Mouse (Mus musculus): Measurements from ENCODE around the gene Slc37a3. TPM values are rescaled to one million over a fixed set of nuclear protein-coding genes. Genes with fewer than 3 reads are reported as not detected.
A peak's percentile ranks its signal among the peaks of the same experiment; 100 is the strongest.
"Not testable (repeated sequence)": the region's sequence is repeated elsewhere in the genome, so short reads cannot be mapped to it uniquely, and the experiment has no call there.

Gene Slc37a3
- polyA plus RNA-seq, 1 experiment from 2014 or later, result 34.5 TPM

DNA sequence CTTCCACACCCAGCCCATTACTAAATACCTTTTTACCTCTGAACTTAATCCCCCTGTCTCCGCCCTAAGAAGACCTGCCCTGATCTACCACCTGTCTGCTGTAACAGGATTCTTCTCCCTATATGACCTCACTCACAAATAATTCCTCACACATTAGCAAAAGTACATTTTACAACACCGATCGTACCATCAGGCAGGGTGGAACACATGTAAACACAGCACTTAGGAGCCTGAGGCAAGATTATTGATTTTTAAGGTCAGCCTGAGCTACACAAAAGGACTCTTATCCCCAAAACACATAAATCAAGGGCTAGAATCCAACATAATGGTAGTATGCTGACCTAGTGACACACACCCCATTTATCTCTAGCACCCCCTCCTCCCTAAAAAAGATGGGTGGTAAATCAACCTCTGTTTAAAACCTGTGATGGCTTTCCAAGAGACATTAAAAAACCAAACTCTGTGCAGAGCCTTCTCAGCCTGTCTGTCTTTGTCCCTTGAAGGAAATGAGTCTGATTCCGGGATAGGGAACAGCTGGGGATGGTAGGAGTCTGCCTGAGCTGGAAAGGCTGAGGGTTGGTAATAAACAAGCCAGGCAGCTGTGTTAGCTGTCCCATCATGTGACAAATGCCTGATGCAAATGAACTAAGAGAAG lies 4.0 kb downstream of the Slc37a3 start:
- H3K4me2 ChIP-seq, result no peak overlapping the region
- H3K9me3 ChIP-seq (replicated peaks; ENCODE audit: control insufficient read depth, low read length), result no peaks in the 10 kb centered on the region
- peaks cover 14% of the 10 kb centered on the region for H3K4me1 ChIP-seq (ENCODE audit: control insufficient read depth, insufficient read depth, low read length)
- no peak overlapping the region for H3K4me3 ChIP-seq (ENCODE audit: low read depth, low read length)
- peak overlapping the region; percentile 81 for H3K27ac ChIP-seq (ENCODE audit: low read depth, low read length)
- ATAC-seq (replicated peaks; ENCODE audit: insufficient number of reproducible peaks, low FRiP score, low TSS enrichment), result no peak
- H3K27me3 ChIP-seq (ENCODE audit: control insufficient read depth, insufficient read depth, low read length), result no peaks in the 10 kb centered on the region
- 0 out of 2 replicates have a peak overlapping the region, but pooled peaks have one; percentile 52 for H3K9ac ChIP-seq (ENCODE audit: low read depth, low read length)
- WGBS (ENCODE audit: insufficient replicate concordance), result 76% methylated on average over 4 of the region's 4 CpGs
- no peaks in the 10 kb centered on the region for H3K36me3 ChIP-seq (ENCODE audit: control insufficient read depth, insufficient read depth, low read length)

DNA sequence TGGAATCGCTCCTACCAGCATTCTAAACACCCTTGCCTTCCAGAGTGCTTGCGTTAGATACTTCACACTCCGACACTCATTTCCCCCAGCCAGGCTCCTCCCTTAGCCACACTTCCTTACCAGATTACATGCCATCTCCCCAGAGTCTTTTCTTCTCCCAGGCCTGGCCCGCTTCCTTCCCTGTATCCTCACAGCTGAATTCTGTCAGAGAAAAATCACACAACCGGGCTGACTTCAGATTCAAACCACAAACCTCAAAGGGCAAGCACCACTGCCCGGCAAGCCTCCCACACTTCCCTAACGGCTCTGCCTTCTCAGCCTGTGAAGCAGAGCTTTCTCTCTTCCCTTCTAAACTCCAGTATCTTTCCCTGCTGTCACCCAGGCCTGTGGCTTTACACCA lies 4.7 kb downstream of the Slc37a3 start:
- Histone ChIP-seq H3K27ac (ENCODE audit: low read depth, low read length) (peak overlapping the region; percentile 81), H3K27me3 (ENCODE audit: control insufficient read depth, insufficient read depth, low read length) (no peaks in the 10 kb centered on the region), H3K4me1 (ENCODE audit: control insufficient read depth, insufficient read depth, low read length) (peaks cover 14% of the 10 kb centered on the region), H3K9ac (ENCODE audit: low read depth, low read length) (peak overlapping the region; percentile 52; the same call in 1 of the 2 replicates), H3K36me3 (ENCODE audit: control insufficient read depth, insufficient read depth, low read length) (no peaks in the 10 kb centered on the region), H3K9me3 (replicated peaks; ENCODE audit: control insufficient read depth, low read length) (no peaks in the 10 kb centered on the region), H3K4me2 (no peak overlapping the region; the same call in 1 of the 2 replicates), H3K4me3 (ENCODE audit: low read depth, low read length) (no peak overlapping the region)
- WGBS (ENCODE audit: insufficient replicate concordance), result 34% methylated on average over 7 of the region's 7 CpGs
- ATAC-seq (replicated peaks; ENCODE audit: insufficient number of reproducible peaks, low FRiP score, low TSS enrichment), result no peak

DNA sequence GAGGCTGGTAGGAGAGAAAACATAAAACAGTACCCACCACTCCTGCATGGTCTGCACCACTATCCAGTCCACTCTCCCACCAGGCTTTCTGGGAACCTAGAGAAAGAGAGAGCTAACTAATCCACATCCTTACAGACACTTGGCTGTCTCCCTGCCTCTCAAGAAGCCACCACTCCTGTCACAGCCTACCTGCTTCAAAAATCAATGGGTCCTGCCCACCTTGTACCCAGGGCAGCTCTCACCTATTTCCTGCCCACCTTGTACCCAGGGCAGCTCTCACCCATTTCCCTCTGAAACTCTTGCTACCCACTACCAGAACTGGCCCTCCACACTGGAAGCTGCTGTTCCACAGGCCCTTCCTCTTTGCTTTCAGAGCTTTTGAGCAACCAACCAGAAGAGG lies 5.4 kb downstream of the Slc37a3 start:
- Histone ChIP-seq H3K4me3 (ENCODE audit: low read depth, low read length) (no peak overlapping the region), H3K27ac (ENCODE audit: low read depth, low read length) (no peak overlapping the region), H3K9ac (ENCODE audit: low read depth, low read length) (no peak overlapping the region), H3K9me3 (replicated peaks; ENCODE audit: control insufficient read depth, low read length) (no peaks in the 10 kb centered on the region), H3K27me3 (ENCODE audit: control insufficient read depth, insufficient read depth, low read length) (no peaks in the 10 kb centered on the region), H3K4me2 (no peak overlapping the region), H3K36me3 (ENCODE audit: control insufficient read depth, insufficient read depth, low read length) (no peaks in the 10 kb centered on the region), H3K4me1 (ENCODE audit: control insufficient read depth, insufficient read depth, low read length) (peaks cover 14% of the 10 kb centered on the region)
- no peak for ATAC-seq (replicated peaks; ENCODE audit: insufficient number of reproducible peaks, low FRiP score, low TSS enrichment)

DNA sequence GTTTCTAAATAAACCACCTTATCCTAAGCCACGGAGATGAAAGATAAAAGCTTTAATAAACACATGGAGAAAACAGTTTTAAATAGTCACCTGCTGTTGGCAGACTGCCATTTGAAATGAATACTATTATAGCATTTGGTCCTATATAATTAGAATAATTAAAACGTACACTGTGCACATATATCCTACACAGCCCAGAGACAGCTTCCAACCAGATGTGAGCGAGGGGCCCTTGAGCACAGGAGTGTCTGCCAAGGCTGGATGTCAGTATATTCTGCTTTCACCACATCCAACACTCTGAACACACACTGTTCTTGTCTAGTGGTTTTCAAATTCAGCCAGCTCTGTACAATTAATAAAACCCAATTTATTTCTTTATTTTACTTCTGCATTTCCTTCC lies 7.8 kb downstream of the Slc37a3 start:
- Histone ChIP-seq H3K4me2 (no peak overlapping the region), H3K27me3 (ENCODE audit: control insufficient read depth, insufficient read depth, low read length) (no peaks in the 10 kb centered on the region), H3K9ac (ENCODE audit: low read depth, low read length) (no peak overlapping the region), H3K27ac (ENCODE audit: low read depth, low read length) (no peak overlapping the region), H3K9me3 (replicated peaks; ENCODE audit: control insufficient read depth, low read length) (no peaks in the 10 kb centered on the region), H3K36me3 (ENCODE audit: control insufficient read depth, insufficient read depth, low read length) (no peaks in the 10 kb centered on the region), H3K4me1 (ENCODE audit: control insufficient read depth, insufficient read depth, low read length) (peaks cover 5% of the 10 kb centered on the region), H3K4me3 (ENCODE audit: low read depth, low read length) (no peak overlapping the region)
- 83% methylated on average over 3 of the region's 3 CpGs for WGBS (ENCODE audit: insufficient replicate concordance)
- ATAC-seq (replicated peaks; ENCODE audit: insufficient number of reproducible peaks, low FRiP score, low TSS enrichment), result no peak

DNA sequence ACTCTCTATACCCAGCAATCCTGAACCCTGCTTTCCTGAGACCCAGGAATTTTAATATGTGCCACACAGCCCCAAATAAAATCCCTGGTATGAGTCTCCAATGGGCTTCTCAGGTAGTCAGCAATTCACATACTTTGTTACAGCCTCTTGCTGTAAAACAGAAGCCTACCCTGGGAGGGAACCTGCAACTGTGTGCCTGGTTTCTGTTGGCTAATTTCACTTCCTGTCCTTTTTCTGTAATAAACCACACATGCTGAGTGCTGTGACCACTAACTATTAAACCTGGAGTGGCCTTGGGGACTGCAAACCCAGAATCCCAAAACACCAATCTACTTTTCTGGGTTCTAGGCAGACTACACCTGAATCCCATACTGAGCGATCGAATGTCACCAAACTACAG lies 14.8 kb downstream of the Slc37a3 start:
- 96% methylated on average over 2 of the region's 2 CpGs for WGBS (ENCODE audit: insufficient replicate concordance)
- H3K9ac ChIP-seq (ENCODE audit: low read depth, low read length), result no peak overlapping the region
- no peak overlapping the region for H3K4me3 ChIP-seq (ENCODE audit: low read depth, low read length)
- H3K4me1 ChIP-seq (ENCODE audit: control insufficient read depth, insufficient read depth, low read length), result no peaks in the 10 kb centered on the region
- H3K9me3 ChIP-seq (replicated peaks; ENCODE audit: control insufficient read depth, low read length), result no peaks in the 10 kb centered on the region
- no peak overlapping the region for H3K4me2 ChIP-seq
- H3K27me3 ChIP-seq (ENCODE audit: control insufficient read depth, insufficient read depth, low read length), result no peaks in the 10 kb centered on the region
- no peak for ATAC-seq (replicated peaks; ENCODE audit: insufficient number of reproducible peaks, low FRiP score, low TSS enrichment)
- peaks cover 10% of the 10 kb centered on the region for H3K36me3 ChIP-seq (ENCODE audit: control insufficient read depth, insufficient read depth, low read length)
- H3K27ac ChIP-seq (ENCODE audit: low read depth, low read length), result no peak overlapping the region

DNA sequence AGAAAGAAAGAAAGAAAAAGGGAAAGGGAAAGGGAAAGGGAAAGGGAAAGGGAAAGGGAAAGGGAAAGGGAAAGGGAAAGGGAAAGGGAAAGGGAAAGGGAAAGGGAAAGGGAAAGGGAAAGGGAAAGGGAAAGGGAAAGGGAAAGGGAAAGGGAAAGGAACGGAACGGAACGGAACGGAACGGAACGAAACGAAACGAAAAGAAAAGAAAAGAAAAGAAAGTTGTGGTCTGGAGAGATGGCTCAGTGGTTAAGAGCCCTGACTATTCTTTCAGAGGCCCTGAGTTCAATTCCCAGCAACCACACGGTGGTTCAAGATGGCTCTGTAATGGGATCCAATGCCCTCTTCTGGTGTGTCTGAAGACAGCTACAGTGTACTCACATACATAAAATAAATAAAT lies 18.3 kb downstream of the Slc37a3 start:
- peaks cover 21% of the 10 kb centered on the region for H3K36me3 ChIP-seq (ENCODE audit: control insufficient read depth, insufficient read depth, low read length)
- H3K4me2 ChIP-seq; H3K27me3 ChIP-seq (ENCODE audit: control insufficient read depth, insufficient read depth, low read length); H3K9me3 ChIP-seq (replicated peaks; ENCODE audit: control insufficient read depth, low read length); H3K27ac ChIP-seq (ENCODE audit: low read depth, low read length); H3K9ac ChIP-seq (ENCODE audit: low read depth, low read length); H3K4me3 ChIP-seq (ENCODE audit: low read depth, low read length); ATAC-seq (replicated peaks; ENCODE audit: insufficient number of reproducible peaks, low FRiP score, low TSS enrichment); H3K4me1 ChIP-seq (ENCODE audit: control insufficient read depth, insufficient read depth, low read length): not testable (repeated sequence)
- WGBS (ENCODE audit: insufficient replicate concordance), result 97% methylated on average over 9 of the region's 9 CpGs

DNA sequence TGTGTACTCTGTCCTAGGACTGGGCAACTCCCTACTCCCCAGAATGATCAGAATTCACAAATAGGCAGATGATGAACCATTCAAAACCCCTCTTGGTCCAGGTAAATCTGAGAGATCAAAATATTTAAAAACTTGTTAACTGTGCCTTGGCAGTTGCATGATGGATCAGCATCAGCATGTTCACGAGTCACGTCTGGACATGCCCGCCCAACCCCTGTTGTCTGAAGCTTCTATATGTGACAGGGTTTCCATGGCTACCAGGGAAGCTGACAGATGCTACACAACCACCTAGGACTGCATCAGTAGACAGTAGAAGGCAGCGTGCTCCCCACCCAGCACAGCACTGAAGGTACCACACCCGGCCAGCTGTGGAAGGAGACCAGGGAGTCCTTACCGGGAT lies 28.5 kb downstream of the Slc37a3 start:
- Histone ChIP-seq H3K27me3 (ENCODE audit: control insufficient read depth, insufficient read depth, low read length) (no peaks in the 10 kb centered on the region), H3K4me1 (ENCODE audit: control insufficient read depth, insufficient read depth, low read length) (no peaks in the 10 kb centered on the region), H3K4me2 (no peak overlapping the region), H3K27ac (ENCODE audit: low read depth, low read length) (no peak overlapping the region), H3K9me3 (replicated peaks; ENCODE audit: control insufficient read depth, low read length) (no peaks in the 10 kb centered on the region), H3K4me3 (ENCODE audit: low read depth, low read length) (no peak overlapping the region), H3K9ac (ENCODE audit: low read depth, low read length) (no peak overlapping the region), H3K36me3 (ENCODE audit: control insufficient read depth, insufficient read depth, low read length) (peaks cover 17% of the 10 kb centered on the region)
- WGBS (ENCODE audit: insufficient replicate concordance), result 83% methylated on average over 6 of the region's 6 CpGs
- ATAC-seq (replicated peaks; ENCODE audit: insufficient number of reproducible peaks, low FRiP score, low TSS enrichment), result no peak

DNA sequence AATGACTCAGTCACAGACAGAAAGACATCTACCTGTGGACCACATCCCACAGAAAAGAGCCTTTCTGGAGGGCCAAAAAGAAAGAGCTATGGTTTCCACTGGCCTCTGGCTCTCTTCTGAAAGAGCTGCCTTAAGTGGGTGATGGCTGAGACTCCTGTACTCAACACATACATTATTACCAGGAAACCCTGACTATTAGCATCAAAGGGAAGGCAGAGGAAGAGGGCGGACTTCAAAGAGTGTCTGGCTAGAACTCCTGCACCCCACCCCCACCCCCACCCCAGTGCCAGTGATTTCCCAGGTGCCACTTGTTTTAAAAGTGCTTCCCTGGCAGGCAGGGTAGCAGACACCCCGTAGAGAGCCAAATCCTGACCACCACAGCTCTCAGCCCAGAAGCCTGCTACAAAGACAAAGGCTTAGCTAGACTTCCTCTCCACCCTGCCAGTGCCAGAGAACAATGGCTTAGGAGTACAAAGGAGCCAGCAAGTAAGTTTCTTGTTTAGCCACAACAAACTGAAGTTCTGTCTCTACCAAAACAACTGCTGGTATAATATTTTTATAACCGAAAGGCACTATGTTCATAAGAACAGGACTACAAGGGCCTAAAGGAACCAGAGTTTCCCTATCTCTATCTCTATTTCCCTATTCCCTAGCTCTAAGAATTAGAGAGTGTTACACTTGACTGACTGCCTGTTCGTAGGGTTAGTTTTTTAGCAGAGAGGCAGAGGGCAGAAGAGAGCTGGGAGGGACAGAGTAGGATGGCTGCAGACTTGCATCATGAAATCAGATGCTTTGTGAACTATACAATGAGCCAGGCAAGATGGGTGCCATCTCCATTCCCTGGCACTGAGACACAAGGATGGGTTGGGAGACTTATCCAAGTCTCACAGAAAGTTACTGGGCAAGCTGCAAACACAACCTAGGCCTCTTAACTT lies 29.3 kb downstream of the Slc37a3 start:
- H3K27ac ChIP-seq (ENCODE audit: low read depth, low read length), result no peak overlapping the region
- 52% methylated on average over 4 of the region's 4 CpGs for WGBS (ENCODE audit: insufficient replicate concordance)
- peaks cover 18% of the 10 kb centered on the region for H3K36me3 ChIP-seq (ENCODE audit: control insufficient read depth, insufficient read depth, low read length)
- H3K27me3 ChIP-seq (ENCODE audit: control insufficient read depth, insufficient read depth, low read length), result no peaks in the 10 kb centered on the region
- no peak for ATAC-seq (replicated peaks; ENCODE audit: insufficient number of reproducible peaks, low FRiP score, low TSS enrichment)
- no peaks in the 10 kb centered on the region for H3K9me3 ChIP-seq (replicated peaks; ENCODE audit: control insufficient read depth, low read length)
- no peaks in the 10 kb centered on the region for H3K4me1 ChIP-seq (ENCODE audit: control insufficient read depth, insufficient read depth, low read length)
- no peak overlapping the region for H3K4me3 ChIP-seq (ENCODE audit: low read depth, low read length)
- no peak overlapping the region for H3K4me2 ChIP-seq
- H3K9ac ChIP-seq (ENCODE audit: low read depth, low read length), result no peak overlapping the region
